Comparison of ENCODE assay signal across 15 mouse cellular contexts in genomic region chr2:83692651-83693545, GRCm38 (mm10). TPM values are rescaled to one million over a fixed set of nuclear protein-coding genes. Genes with fewer than 3 reads are reported as not detected.
DNase-seq lines count a peak whose midpoint lies in the region; ATAC-seq and TF ChIP-seq lines count a peak whose summit lies in the region.
"Had no signal": no experiment of that assay in that cellular context is flagged by ENCODE, and none has a peak within 500 bp of the region (broad histone marks: within the 10 kb centered on the region; RNA-seq: fewer than 3 reads in every experiment).

No protein-coding gene starts in this region.

- H3K79me2 ChIP-seq in MEL (ENCODE audit: control insufficient read depth, insufficient read depth, low read length, poor library complexity) = no peaks in the 10 kb centered on the region

- no peaks in the 10 kb centered on the region for H3K36me3 ChIP-seq in hindbrain, embryonic 12.5 days
- no peaks in the 10 kb centered on the region for H3K36me3 ChIP-seq in hindbrain, embryonic 10.5 days
- H3K36me3 ChIP-seq in MEL (ENCODE audit: control insufficient read depth in 1 of 2, insufficient read depth in 2 of 2, low read length in 2 of 2) = no peaks in the 10 kb centered on the region
- H3K36me3 ChIP-seq in midbrain, embryonic 12.5 days = no peaks in the 10 kb centered on the region
- H3K36me3 ChIP-seq: heart, embryonic 13.5 days had no signal

- H3K4me1 ChIP-seq in hindbrain, embryonic 12.5 days = peaks cover 7% of the 10 kb centered on the region
- peaks cover 5% of the 10 kb centered on the region for H3K4me1 ChIP-seq in hindbrain, embryonic 10.5 days (replicated peaks)
- H3K4me1 ChIP-seq in MEL (ENCODE audit: control insufficient read depth in 1 of 2, insufficient read depth in 2 of 2, low read length in 2 of 2) = no peaks in the 10 kb centered on the region
- 0 out of 2 replicates have a peak, but pooled peaks cover 9% of the 10 kb centered on the region for H3K4me1 ChIP-seq in midbrain, embryonic 12.5 days

- H3K9ac ChIP-seq in hindbrain, embryonic 12.5 days = no peak overlapping the region
- no peak overlapping the region for H3K9ac ChIP-seq in MEL (ENCODE audit: control insufficient read depth, low read depth, low read length, poor library complexity, severe bottlenecking)
- no peak overlapping the region for H3K9ac ChIP-seq in midbrain, embryonic 12.5 days (replicated peaks)
- H3K9ac ChIP-seq: heart, embryonic 13.5 days; lung, embryonic 14.5 days had no signal

- H3K4me3 ChIP-seq in hindbrain, embryonic 12.5 days = no peak overlapping the region
- no peak overlapping the region for H3K4me3 ChIP-seq in hindbrain, embryonic 10.5 days
- no peak overlapping the region for H3K4me3 ChIP-seq in MEL (ENCODE audit: control insufficient read depth in 1 of 2, insufficient read depth in 1 of 2, low read depth in 2 of 2, low read length in 2 of 2)
- no peak overlapping the region for H3K4me3 ChIP-seq in midbrain, embryonic 12.5 days
- H3K4me3 ChIP-seq: heart, embryonic 13.5 days had no signal

- peak; percentile 50; the same call in 1 of the 2 replicates for ATAC-seq in hindbrain, embryonic 12.5 days (ENCODE audit: low FRiP score)
- ATAC-seq in midbrain, embryonic 12.5 days (ENCODE audit: low FRiP score, low read depth) = peak; percentile 44; the same call in 1 of the 2 replicates
- ATAC-seq in inflammation-experienced regulatory T-cells, adult 6 months = no peak

- 21% methylated on average over 10 of the region's 10 CpGs for WGBS in hindbrain, embryonic 12.5 days
- 23% methylated on average over 10 of the region's 10 CpGs for WGBS in hindbrain, embryonic 10.5 days
- 20% methylated on average over 10 of the region's 10 CpGs for WGBS in midbrain, embryonic 12.5 days

- H3K4me2 ChIP-seq in hindbrain, embryonic 12.5 days (replicated peaks) = no peak overlapping the region
- H3K4me2 ChIP-seq in midbrain, embryonic 12.5 days (replicated peaks) = no peak overlapping the region
- H3K4me2 ChIP-seq: heart, embryonic 13.5 days; lung, embryonic 14.5 days had no signal

- no peaks in the 10 kb centered on the region for H3K27me3 ChIP-seq in hindbrain, embryonic 12.5 days
- H3K27me3 ChIP-seq in hindbrain, embryonic 10.5 days (ENCODE audit: insufficient read depth, poor library complexity, severe bottlenecking) = no peaks in the 10 kb centered on the region
- H3K27me3 ChIP-seq in MEL (ENCODE audit: control insufficient read depth in 1 of 2, insufficient read depth in 2 of 2, low read length in 2 of 2) = no peaks in the 10 kb centered on the region
- H3K27me3 ChIP-seq in midbrain, embryonic 12.5 days = no peaks in the 10 kb centered on the region
- H3K27me3 ChIP-seq: heart, embryonic 13.5 days had no signal

- TF ChIP-seq POLR2A in MEL (IDR thresholded peaks at IDR 0.05; ENCODE audit: control insufficient read depth in 1 of 2, insufficient read depth in 1 of 2, low read depth in 1 of 2, low read length in 2 of 2, poor library complexity in 1 of 2) = no peak

- no peak for TF ChIP-seq CTCF in MEL (IDR thresholded peaks at IDR 0.05 in 2 of 3, conservative IDR thresholded peaks at IDR 0.05 in 1 of 3; ENCODE audit: control insufficient read depth in 1 of 3, insufficient read depth in 1 of 3, low read depth in 2 of 3, low read length in 3 of 3, poor library complexity in 1 of 3, severe bottlenecking in 1 of 3)

- TF ChIP-seq RAD21 in MEL (IDR thresholded peaks at IDR 0.05; ENCODE audit: low read depth, low read length) = no peak

- TF ChIP-seq EP300 in MEL (IDR thresholded peaks at IDR 0.05; ENCODE audit: low read depth in 1 of 2, low read length in 2 of 2) = no peak

- 0 out of 2 replicates have a peak, but pooled peaks cover 6% of the 10 kb centered on the region for H3K9me3 ChIP-seq in hindbrain, embryonic 12.5 days (replicated peaks)
- peaks cover 9% of the 10 kb centered on the region; the same call in 1 of the 2 replicates for H3K9me3 ChIP-seq in hindbrain, embryonic 10.5 days
- no peaks in the 10 kb centered on the region for H3K9me3 ChIP-seq in MEL (replicated peaks; ENCODE audit: insufficient read depth, low read length)
- H3K9me3 ChIP-seq in midbrain, embryonic 12.5 days = no peaks in the 10 kb centered on the region

- no peak for DNase-seq in hindbrain, embryonic 10.5 days (ENCODE audit: low spot score)
- peak; percentile 16 for DNase-seq in MEL (ENCODE audit: low read depth, low spot score)
- peak; percentile 73 to 83 for DNase-seq in kidney, adult 8-10 months
- no peak for DNase-seq in layer of hippocampus, adult 9-11 months
- no peak for DNase-seq in frontal cortex, postnatal 25 days (ENCODE audit: low spot score in 2 of 2)
- DNase-seq: adrenal gland, postnatal 10 days; cerebellum, postnatal 10 days; gastrocnemius, postnatal 25 days; lung, embryonic 14.5 days; thymus, postnatal 25 days had no signal

- no peak overlapping the region for H3K27ac ChIP-seq in hindbrain, embryonic 12.5 days
- no peak overlapping the region for H3K27ac ChIP-seq in hindbrain, embryonic 10.5 days
- H3K27ac ChIP-seq in MEL (ENCODE audit: control insufficient read depth, low read depth, low read length) = no peak overlapping the region
- no peak overlapping the region for H3K27ac ChIP-seq in midbrain, embryonic 12.5 days (replicated peaks)
- H3K27ac ChIP-seq: heart, embryonic 13.5 days; stomach, postnatal 0 days had no signal

TF ChIP-seq in MEL, 35 proteins besides CTCF, POLR2A, EP300 and RAD21:
- TF ChIP-seq RCOR1 (IDR thresholded peaks at IDR 0.05; ENCODE audit: low read depth, low read length) = no peak
- TF ChIP-seq UBTF (IDR thresholded peaks at IDR 0.05; ENCODE audit: borderline replicate concordance, insufficient read depth, low read depth, low read length) = no peak
- no peak for TF ChIP-seq POLR2AphosphoS2 (IDR thresholded peaks at IDR 0.05; ENCODE audit: low read length)
- TF ChIP-seq TCF12 (IDR thresholded peaks at IDR 0.05; ENCODE audit: low read depth, low read length) = no peak
- TF ChIP-seq MYB (IDR thresholded peaks at IDR 0.05; ENCODE audit: low read depth, low read length) = no peak
- TF ChIP-seq MAZ (IDR thresholded peaks at IDR 0.05; ENCODE audit: low read depth, low read length) = no peak
- no peak for TF ChIP-seq CHD1 (IDR thresholded peaks at IDR 0.05; ENCODE audit: low read depth, low read length)
- no peak for TF ChIP-seq GABPA (IDR thresholded peaks at IDR 0.05; ENCODE audit: low read depth, low read length)
- no peak for TF ChIP-seq ZMIZ1 (IDR thresholded peaks at IDR 0.05; ENCODE audit: low read depth, low read length)
- no peak for TF ChIP-seq ZKSCAN1 (IDR thresholded peaks at IDR 0.05; ENCODE audit: low read depth, low read length)
- no peak for TF ChIP-seq TAL1 (IDR thresholded peaks at IDR 0.05; ENCODE audit: low read length)
- TF ChIP-seq ZNF384 (IDR thresholded peaks at IDR 0.05; ENCODE audit: low read depth, low read length) = no peak
- TF ChIP-seq GATA1 (IDR thresholded peaks at IDR 0.05; ENCODE audit: low read depth, low read length) = no peak

RNA-seq across cellular contexts. Expression of gene Itgav, which starts 31.3 kb away (rescaled TPM):
- 55.4 and 59.7 TPM in 2 replicates for polyA plus RNA-seq in hindbrain, embryonic 12.5 days (2016; fragmentation: Nextera tagmentation; extraction: Ambion mirVana)
- polyA plus RNA-seq in hindbrain, embryonic 10.5 days (2016; fragmentation: Nextera tagmentation; extraction: Ambion mirVana) = 31.8 and 32.4 TPM in 2 replicates
- total RNA-seq in MEL (2012; rRNA removed) = 6.5 and 9.7 TPM in 2 replicates
- polyA plus RNA-seq in MEL (2012; ENCODE audit: insufficient read depth in 1 of 2, insufficient read length in 2 of 2, low read depth in 1 of 2, low replicate concordance in 2 of 2, missing spikeins in 1 of 2) = 1 to 10 TPM in 1 of 2 experiments, not detected in 1; 7.2 TPM
- polyA plus RNA-seq in midbrain, embryonic 12.5 days (2016; fragmentation: Nextera tagmentation; extraction: Ambion mirVana) = 36.1 and 42.2 TPM in 2 replicates
- 10 to 100 TPM; 63.4 to 80.2 (median 77.9) TPM for polyA plus RNA-seq in inflammation-experienced regulatory T-cells, adult 6 months (2017; shearing (Covaris generic))

RNA-seq across cellular contexts. Expression of gene Zc3h15, which starts 48.7 kb away (rescaled TPM):
- polyA plus RNA-seq in hindbrain, embryonic 12.5 days (2016; fragmentation: Nextera tagmentation; extraction: Ambion mirVana) = 180 and 213 TPM in 2 replicates
- 99.6 and 129 TPM in 2 replicates for polyA plus RNA-seq in hindbrain, embryonic 10.5 days (2016; fragmentation: Nextera tagmentation; extraction: Ambion mirVana)
- total RNA-seq in MEL (2012; rRNA removed) = 144 and 163 TPM in 2 replicates
- 100 to 1,000 TPM in 1 of 2 experiments, not detected in 1; 194 TPM for polyA plus RNA-seq in MEL (2012; ENCODE audit: insufficient read depth in 1 of 2, insufficient read length in 2 of 2, low read depth in 1 of 2, low replicate concordance in 2 of 2, missing spikeins in 1 of 2)
- polyA plus RNA-seq in midbrain, embryonic 12.5 days (2016; fragmentation: Nextera tagmentation; extraction: Ambion mirVana) = 180 and 184 TPM in 2 replicates
- polyA plus RNA-seq in inflammation-experienced regulatory T-cells, adult 6 months (2017; shearing (Covaris generic)) = 100 to 1,000 TPM; 107 to 132 (median 120) TPM

Comparison
In these comparisons a context has a peak if more than half of its experiments do, and no peak if none do; other contexts are left out.
1. DNase-seq: peak in MEL (single experiment) and kidney, adult 8-10 months (2 of 2); none in hindbrain, embryonic 10.5 days (single experiment), layer of hippocampus, adult 9-11 months (single experiment) and frontal cortex, postnatal 25 days (0 of 2).